Mouse (Mus musculus) bone marrow macrophage, adult 2 months (primary cell): Measurements from ENCODE around the gene Slc7a1. TPM values are rescaled to one million over a fixed set of nuclear protein-coding genes. Genes with fewer than 3 reads are reported as not detected.

Experiments used
- H3K27ac ChIP-seq: 2 replicates; pipeline ENCODE4 v1.5.1; 2012; ENCODE audit warnings: low read depth, low read length; ENCODE audit not compliant: insufficient read depth
- H3K4me1 ChIP-seq: 2 replicates; pipeline ENCODE4 v1.6.1; 2012; ENCODE audit warnings: low read length; ENCODE audit not compliant: control insufficient read depth, insufficient read depth
- H3K4me3 ChIP-seq: 2 replicates; pipeline ENCODE4 v1.5.1; 2012; ENCODE audit warnings: mild to moderate bottlenecking, low read length, moderate library complexity; ENCODE audit not compliant: insufficient read depth
- CTCF ChIP-seq: IDR thresholded peaks from 2 replicates; pipeline ENCODE4 v1.5.1; 2012; ENCODE audit warnings: low read depth, mild to moderate bottlenecking, low read length, moderate library complexity
- POLR2A ChIP-seq: IDR thresholded peaks from 2 replicates; pipeline ENCODE4 v1.6.1; 2012; ENCODE audit warnings: mild to moderate bottlenecking, low read depth, low read length, borderline replicate concordance
- polyA plus RNA-seq: library from polyadenylated mRNA; stranded (reverse); fragments of >200 nt; gene quantifications from 2 replicates; pipeline ENCODE4 v1.2.4, GENCODE M21; 2012; ENCODE audit not compliant: missing spikeins, insufficient read depth, insufficient read length

The Slc7a1 gene
- polyA plus RNA-seq, 1 experiment = 3.9 TPM

GRCm38 (mm10) chr5:148371375-148371774 lies 28.3 kb downstream of the Slc7a1 start:
- TF ChIP-seq POLR2A = no peak
- no peak for TF ChIP-seq CTCF
- H3K27ac ChIP-seq = no peak overlapping the region
- no peaks in the 10 kb centered on the region for H3K4me1 ChIP-seq
- H3K4me3 ChIP-seq = no peak overlapping the region

GRCm38 (mm10) chr5:148370624-148371023 lies 29.1 kb downstream of the Slc7a1 start:
- H3K27ac ChIP-seq = no peak overlapping the region
- H3K4me3 ChIP-seq = no peak overlapping the region
- TF ChIP-seq CTCF (peak; percentile 70), POLR2A (no peak)

GRCm38 (mm10) chr5:148369178-148369577 lies 30.5 kb downstream of the Slc7a1 start:
- no peak overlapping the region for H3K27ac ChIP-seq
- TF ChIP-seq CTCF = no peak
- no peak for TF ChIP-seq POLR2A

More at GRCm38 (mm10) chr5:148370624-148371023, 29.1 kb downstream of the Slc7a1 start:
- H3K4me1 ChIP-seq = no peaks in the 10 kb centered on the region

GRCm38 (mm10) chr5:148367816-148368215 lies 31.9 kb downstream of the Slc7a1 start:
- Histone ChIP-seq H3K4me3 (no peak overlapping the region), H3K4me1 (peaks cover 13% of the 10 kb centered on the region), H3K27ac (no peak overlapping the region)
- TF ChIP-seq POLR2A (no peak), CTCF (no peak)

More at GRCm38 (mm10) chr5:148369178-148369577, 30.5 kb downstream of the Slc7a1 start:
- peaks cover 2% of the 10 kb centered on the region for H3K4me1 ChIP-seq
- H3K4me3 ChIP-seq = no peak overlapping the region

- peaks cover 15% of the 10 kb centered on the region for H3K4me1 ChIP-seq
- TF ChIP-seq POLR2A (no peak), CTCF (no peak)
- no peak overlapping the region for H3K27ac ChIP-seq
- H3K4me3 ChIP-seq = no peak overlapping the region
These were observed 33.2 kb downstream of the Slc7a1 start for GRCm38 (mm10) chr5:148366455-148366854.

GRCm38 (mm10) chr5:148363441-148364113 lies 36.1 kb downstream of the Slc7a1 start:
- Histone ChIP-seq H3K4me3 (no peak overlapping the region), H3K4me1 (peaks cover 15% of the 10 kb centered on the region), H3K27ac (0 out of 2 replicates have a peak overlapping the region, but pooled peaks have one; percentile 1)
- TF ChIP-seq POLR2A (no peak), CTCF (no peak)

GRCm38 (mm10) chr5:148362296-148362695 lies 37.4 kb downstream of the Slc7a1 start:
- TF ChIP-seq CTCF (no peak), POLR2A (no peak)
- Histone ChIP-seq H3K4me1 (peaks cover 15% of the 10 kb centered on the region), H3K4me3 (no peak overlapping the region), H3K27ac (no peak overlapping the region)

- Histone ChIP-seq H3K4me3 (no peak overlapping the region), H3K4me1 (peaks cover 15% of the 10 kb centered on the region), H3K27ac (no peak overlapping the region)
- no peak for TF ChIP-seq POLR2A
- TF ChIP-seq CTCF = no peak
These were observed 38.0 kb downstream of the Slc7a1 start for GRCm38 (mm10) chr5:148361759-148362010.

GRCm38 (mm10) chr5:148360922-148361758 lies 38.6 kb downstream of the Slc7a1 start:
- TF ChIP-seq POLR2A (no peak), CTCF (no peak)
- Histone ChIP-seq H3K4me1 (peaks cover 17% of the 10 kb centered on the region), H3K4me3 (no peak overlapping the region), H3K27ac (no peak overlapping the region)

GRCm38 (mm10) chr5:148359131-148359530 lies 40.6 kb downstream of the Slc7a1 start:
- H3K4me3 ChIP-seq = no peak overlapping the region
- H3K27ac ChIP-seq = no peak overlapping the region

More at GRCm38 (mm10) chr5:148359131-148359530, 40.6 kb downstream of the Slc7a1 start:
- TF ChIP-seq POLR2A = no peak
- TF ChIP-seq CTCF = no peak
- H3K4me1 ChIP-seq = peaks cover 20% of the 10 kb centered on the region
